Mouse (Mus musculus) layer of hippocampus, adult 8-10 months (tissue): ENCODE data around the gene Gm16429. TPM values are rescaled to one million over a fixed set of nuclear protein-coding genes. Genes with fewer than 3 reads are reported as not detected.
"Not testable (repeated sequence)": the region's sequence is repeated elsewhere in the genome, so short reads cannot be mapped to it uniquely, and the experiment has no call there.

ENCODE experiments used
- DNase-seq, 2 experiments: peaks; one replicate each; pipeline ENCODE4 v3.0.0; 2022; ENCODE audit warnings: low spot score in 2 of 2
- total RNA-seq, 4 experiments: library from RNA; stranded (reverse); gene quantifications; 2 replicates each; pipeline ENCODE4 v1.2.4; 2022

Gm16429 gene
- total RNA-seq, result not detected

DNA sequence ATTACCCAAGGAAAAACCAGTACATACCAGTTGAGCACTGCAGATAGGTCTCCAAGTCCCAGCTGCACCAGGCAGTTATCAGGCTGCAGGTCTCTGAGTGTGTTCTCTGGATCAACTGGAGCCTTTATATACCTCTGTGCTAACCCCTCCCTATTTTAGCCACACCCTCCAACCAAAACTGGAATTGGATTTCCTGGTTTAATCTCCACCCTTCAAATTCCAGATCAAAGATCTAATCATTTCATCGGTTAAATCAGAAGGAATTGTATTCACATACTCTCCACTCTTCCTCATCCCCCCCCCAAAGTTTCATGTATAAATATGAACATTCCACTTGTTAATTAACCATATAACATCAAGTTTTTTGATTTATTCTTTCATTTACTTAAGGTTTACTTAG is at the start of gene Gm16429:
Gene Gm16429, minus strand, starts transcription at position 101 of the 400 bp plus-strand sequence.
- not testable (repeated sequence) for DNase-seq

Other genes with a start within 250 kb of the Gm16429 start
- gene Gm7792, start 85.3 kb downstream of the Gm16429 start, total RNA-seq, result not detected
- gene BC061212, start 141.5 kb upstream of the Gm16429 start, total RNA-seq, result not detected
- gene Gm6351, start 147.3 kb upstream of the Gm16429 start, total RNA-seq, result not detected